12 mouse cellular contexts compared by ENCODE assay signal in the genomic region with DNA sequence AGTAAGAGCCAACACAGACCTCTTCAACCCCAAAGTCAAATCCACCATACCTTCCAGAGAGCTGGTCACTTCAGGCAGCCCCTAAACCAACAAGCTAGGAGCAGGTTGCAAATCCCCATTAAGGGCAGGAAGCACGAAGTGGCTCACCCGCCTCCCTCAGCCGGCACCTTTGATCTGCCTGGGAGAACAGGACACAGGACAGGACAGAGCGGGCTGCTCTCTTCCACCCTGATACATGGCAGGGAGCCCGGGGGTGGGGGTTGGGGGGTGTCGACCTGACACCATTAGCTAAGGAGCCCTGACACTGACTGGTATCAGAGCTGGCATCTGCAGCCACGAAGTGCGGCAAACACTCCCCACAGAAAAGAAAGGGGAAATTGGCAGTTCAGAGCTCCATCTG. TPM values are rescaled to one million over a fixed set of nuclear protein-coding genes. Genes with fewer than 3 reads are reported as not detected.
A peak's percentile ranks its signal among the peaks of the same experiment; 100 is the strongest.
DNase-seq lines count a peak whose midpoint lies in the region; ATAC-seq and TF ChIP-seq lines count a peak whose summit lies in the region.
"Had no signal": no experiment of that assay in that cellular context is flagged by ENCODE, and none has a peak within 500 bp of the region (broad histone marks: within the 10 kb centered on the region; RNA-seq: fewer than 3 reads in every experiment).

No protein-coding gene starts in this region.

- 36% methylated on average over 8 of the region's 8 CpGs for WGBS in forebrain, embryonic 11.5 days
- 22% methylated on average over 8 of the region's 8 CpGs for WGBS in forebrain, postnatal 0 days
- 20% methylated on average over 8 of the region's 8 CpGs for WGBS in intestine, embryonic 14.5 days
- 16% methylated on average over 8 of the region's 8 CpGs for WGBS in midbrain, embryonic 12.5 days

- no peak overlapping the region for H3K4me2 ChIP-seq in forebrain, embryonic 11.5 days (ENCODE audit: low read depth, low read length, severe bottlenecking)
- H3K4me2 ChIP-seq in forebrain, postnatal 0 days (ENCODE audit: low read depth) = no peak overlapping the region
- peak overlapping the region; percentile 32 for H3K4me2 ChIP-seq in intestine, embryonic 14.5 days (ENCODE audit: low read length)
- H3K4me2 ChIP-seq in midbrain, embryonic 12.5 days (replicated peaks) = no peak overlapping the region
- H3K4me2 ChIP-seq: limb, embryonic 15.5 days had no signal

- no peak for TF ChIP-seq CTCF in forebrain, postnatal 0 days (IDR thresholded peaks at IDR 0.05; ENCODE audit: low read depth)

- no peak for ATAC-seq in forebrain, embryonic 11.5 days (replicated peaks; ENCODE audit: low FRiP score)
- no peak for ATAC-seq in forebrain, postnatal 0 days
- ATAC-seq in intestine, embryonic 14.5 days (replicated peaks; ENCODE audit: low FRiP score, low TSS enrichment, low read depth) = peak; percentile 64
- ATAC-seq in midbrain, embryonic 12.5 days (ENCODE audit: low FRiP score, low read depth) = 0 out of 2 replicates have a peak, but pooled peaks have one; percentile 34

- no peak overlapping the region for H3K9ac ChIP-seq in forebrain, embryonic 11.5 days (ENCODE audit: low read length)
- no peak overlapping the region for H3K9ac ChIP-seq in forebrain, postnatal 0 days
- H3K9ac ChIP-seq in intestine, embryonic 14.5 days (ENCODE audit: low read length) = no peak overlapping the region
- H3K9ac ChIP-seq in midbrain, embryonic 12.5 days (replicated peaks) = no peak overlapping the region
- H3K9ac ChIP-seq: limb, embryonic 15.5 days had no signal

- H3K4me3 ChIP-seq in forebrain, embryonic 11.5 days (ENCODE audit: low read depth, low read length) = no peak overlapping the region
- H3K4me3 ChIP-seq in forebrain, postnatal 0 days (ENCODE audit: low read depth, low read length) = no peak overlapping the region
- no peak overlapping the region for H3K4me3 ChIP-seq in intestine, embryonic 14.5 days (ENCODE audit: low read depth, low read length)
- no peak overlapping the region for H3K4me3 ChIP-seq in midbrain, embryonic 12.5 days
- H3K4me3 ChIP-seq: limb, embryonic 15.5 days had no signal

- peak; percentile 59 for DNase-seq in forebrain, embryonic 11.5 days (ENCODE audit: low spot score)
- DNase-seq in forebrain, postnatal 0 days = no peak
- DNase-seq in left cerebral cortex, postnatal 4 days = peak; percentile 25
- DNase-seq in left cerebral cortex, postnatal 25 days (ENCODE audit: low spot score in 2 of 2) = no peak
- peak; percentile 72 for DNase-seq in intestine, embryonic 14.5 days (ENCODE audit: low spot score)
- no peak for DNase-seq in frontal cortex, postnatal 25 days (ENCODE audit: low spot score in 2 of 2)
- no peak for DNase-seq in cerebellum, postnatal 36 days
- DNase-seq: cerebellum, adult 9-11 months; gastrocnemius, postnatal 14 days; thymus, adult 18-20 months had no signal

- no peaks in the 10 kb centered on the region for H3K36me3 ChIP-seq in forebrain, embryonic 11.5 days (ENCODE audit: control insufficient read depth, insufficient read depth, low read length)
- H3K36me3 ChIP-seq in forebrain, postnatal 0 days (ENCODE audit: insufficient read depth) = no peaks in the 10 kb centered on the region
- H3K36me3 ChIP-seq in intestine, embryonic 14.5 days (ENCODE audit: control insufficient read depth, insufficient read depth, low read length) = no peaks in the 10 kb centered on the region
- H3K36me3 ChIP-seq in midbrain, embryonic 12.5 days = 0 out of 2 replicates have a peak, but pooled peaks cover 8% of the 10 kb centered on the region
- H3K36me3 ChIP-seq: limb, embryonic 15.5 days had no signal

- peaks cover 6% of the 10 kb centered on the region; the same call in 1 of the 2 replicates for H3K4me1 ChIP-seq in forebrain, embryonic 11.5 days (replicated peaks; ENCODE audit: control insufficient read depth, insufficient read depth, low read length)
- no peaks in the 10 kb centered on the region for H3K4me1 ChIP-seq in forebrain, postnatal 0 days (ENCODE audit: insufficient read depth)
- peaks cover 5% of the 10 kb centered on the region; the same call in 1 of the 2 replicates for H3K4me1 ChIP-seq in intestine, embryonic 14.5 days (replicated peaks; ENCODE audit: control insufficient read depth, insufficient read depth, low read length)
- peaks cover 14% of the 10 kb centered on the region for H3K4me1 ChIP-seq in midbrain, embryonic 12.5 days

- H3K27ac ChIP-seq in forebrain, embryonic 11.5 days (ENCODE audit: low read depth, low read length) = no peak overlapping the region
- no peak overlapping the region for H3K27ac ChIP-seq in forebrain, postnatal 0 days (ENCODE audit: low read depth, low read length)
- H3K27ac ChIP-seq in intestine, embryonic 14.5 days (ENCODE audit: low read depth) = peak overlapping the region; percentile 74; the same call in 1 of the 2 replicates
- H3K27ac ChIP-seq in midbrain, embryonic 12.5 days (replicated peaks) = no peak overlapping the region
- H3K27ac ChIP-seq: limb, embryonic 15.5 days had no signal

- no peaks in the 10 kb centered on the region for H3K9me3 ChIP-seq in forebrain, embryonic 11.5 days (ENCODE audit: control insufficient read depth, low read length)
- no peaks in the 10 kb centered on the region for H3K9me3 ChIP-seq in forebrain, postnatal 0 days (ENCODE audit: low read length)
- no peaks in the 10 kb centered on the region for H3K9me3 ChIP-seq in intestine, embryonic 14.5 days (ENCODE audit: control insufficient read depth, low read length)
- no peaks in the 10 kb centered on the region for H3K9me3 ChIP-seq in midbrain, embryonic 12.5 days
- H3K9me3 ChIP-seq: limb, embryonic 15.5 days had no signal

- intact Hi-C loops in left cerebral cortex, postnatal 4 days (cut with DNase I) = no loop called here
- intact Hi-C loops in left cerebral cortex, postnatal 25 days (cut with DNase I) = loop anchor here (5.0 kb wide), 1 partner anchor 186 kb away; no protein-coding TSS in a partner anchor

- no peaks in the 10 kb centered on the region for H3K27me3 ChIP-seq in forebrain, embryonic 11.5 days (ENCODE audit: control insufficient read depth, insufficient read depth, low read length)
- no peaks in the 10 kb centered on the region for H3K27me3 ChIP-seq in forebrain, postnatal 0 days (ENCODE audit: insufficient read depth, low read length)
- no peaks in the 10 kb centered on the region for H3K27me3 ChIP-seq in intestine, embryonic 14.5 days (replicated peaks; ENCODE audit: control insufficient read depth, insufficient read depth, low read length)
- H3K27me3 ChIP-seq in midbrain, embryonic 12.5 days = no peaks in the 10 kb centered on the region
- H3K27me3 ChIP-seq: limb, embryonic 15.5 days had no signal

RNA-seq across cellular contexts. Expression of a gene that starts 47.6 kb away (rescaled TPM):
- polyA plus RNA-seq in forebrain, embryonic 11.5 days (2014; fragmentation: Nextera tagmentation; extraction: Ambion mirVana) = 7.1 and 7.7 TPM in 2 replicates
- total RNA-seq in forebrain, postnatal 0 days (2014; rRNA removed) = 0.48 and 1.6 TPM in 2 replicates
- polyA plus RNA-seq in forebrain, postnatal 0 days (2015; fragmentation: Nextera tagmentation; extraction: Ambion mirVana) = 0.15 and 0.25 TPM in 2 replicates
- total RNA-seq in left cerebral cortex, postnatal 4 days (2021) = under 1 TPM; 0.84 to 0.97 TPM
- total RNA-seq in left cerebral cortex, postnatal 25 days (2021) = 1 to 10 TPM in 1 of 2 experiments, under 1 TPM in 1; 0.71 to 1.3 TPM
- polyA plus RNA-seq in intestine, embryonic 14.5 days (2014; fragmentation: Nextera tagmentation; extraction: Ambion mirVana) = 8.1 and 9.5 TPM in 2 replicates
- 7.0 and 9.8 TPM in 2 replicates for polyA plus RNA-seq in midbrain, embryonic 12.5 days (2016; fragmentation: Nextera tagmentation; extraction: Ambion mirVana)

RNA-seq across cellular contexts. Expression of a gene that starts 57.7 kb away (rescaled TPM):
- 77.4 and 89.1 TPM in 2 replicates for polyA plus RNA-seq in forebrain, embryonic 11.5 days (2014; fragmentation: Nextera tagmentation; extraction: Ambion mirVana)
- 18.9 and 26.4 TPM in 2 replicates for total RNA-seq in forebrain, postnatal 0 days (2014; rRNA removed)
- 12.2 and 15.4 TPM in 2 replicates for polyA plus RNA-seq in forebrain, postnatal 0 days (2015; fragmentation: Nextera tagmentation; extraction: Ambion mirVana)
- total RNA-seq in left cerebral cortex, postnatal 4 days (2021) = 10 to 100 TPM; 19.2 to 21.9 TPM
- 10 to 100 TPM; 29.8 to 37.2 TPM for total RNA-seq in left cerebral cortex, postnatal 25 days (2021)
- 50.8 and 52.6 TPM in 2 replicates for polyA plus RNA-seq in intestine, embryonic 14.5 days (2014; fragmentation: Nextera tagmentation; extraction: Ambion mirVana)
- polyA plus RNA-seq in midbrain, embryonic 12.5 days (2016; fragmentation: Nextera tagmentation; extraction: Ambion mirVana) = 77.6 and 83.8 TPM in 2 replicates

Comparison
In these comparisons a context has a peak if more than half of its experiments do, and no peak if none do; other contexts are left out.
1. DNase-seq: peak in forebrain, embryonic 11.5 days (single experiment), left cerebral cortex, postnatal 4 days (single experiment) and intestine, embryonic 14.5 days (single experiment); none in forebrain, postnatal 0 days (single experiment), left cerebral cortex, postnatal 25 days (0 of 2), frontal cortex, postnatal 25 days (0 of 2) and cerebellum, postnatal 36 days (0 of 2).
2. ATAC-seq: peak in intestine, embryonic 14.5 days (single experiment) and midbrain, embryonic 12.5 days (single experiment); none in forebrain, embryonic 11.5 days (single experiment) and forebrain, postnatal 0 days (single experiment).